Mouse (Mus musculus) hematopoietic stem cell, adult 5-6 weeks (primary cell): ENCODE results near the gene Otulin. TPM values are rescaled to one million over a fixed set of nuclear protein-coding genes. Genes with fewer than 3 reads are reported as not detected.

ENCODE experiments used
- ATAC-seq, 2 experiments: fragments of 125-278 bp in 1 of 2; replicated peaks in 1 of 2; 2 replicates each; pipeline ENCODE4 v1.8.0; 2016 to 2017; ENCODE audit warnings: inconsistent platforms in 2 of 2, mild to moderate bottlenecking in 2 of 2, moderate number of reproducible peaks in 2 of 2, low read depth in 1 of 2, moderate TSS enrichment in 1 of 2; ENCODE audit not compliant: low FRiP score in 2 of 2, poor library complexity in 2 of 2, severe bottlenecking in 2 of 2, insufficient read depth in 1 of 2, low TSS enrichment in 1 of 2
- total RNA-seq: library from RNA; stranded (forward); fragments of 172-1452, 232-1000 nt; gene quantifications from 2 replicates; pipeline ENCODE4 v1.2.3, GENCODE M21; 2017

The Otulin gene
- total RNA-seq = 35.3 and 48.0 TPM in 2 replicates

DNA sequence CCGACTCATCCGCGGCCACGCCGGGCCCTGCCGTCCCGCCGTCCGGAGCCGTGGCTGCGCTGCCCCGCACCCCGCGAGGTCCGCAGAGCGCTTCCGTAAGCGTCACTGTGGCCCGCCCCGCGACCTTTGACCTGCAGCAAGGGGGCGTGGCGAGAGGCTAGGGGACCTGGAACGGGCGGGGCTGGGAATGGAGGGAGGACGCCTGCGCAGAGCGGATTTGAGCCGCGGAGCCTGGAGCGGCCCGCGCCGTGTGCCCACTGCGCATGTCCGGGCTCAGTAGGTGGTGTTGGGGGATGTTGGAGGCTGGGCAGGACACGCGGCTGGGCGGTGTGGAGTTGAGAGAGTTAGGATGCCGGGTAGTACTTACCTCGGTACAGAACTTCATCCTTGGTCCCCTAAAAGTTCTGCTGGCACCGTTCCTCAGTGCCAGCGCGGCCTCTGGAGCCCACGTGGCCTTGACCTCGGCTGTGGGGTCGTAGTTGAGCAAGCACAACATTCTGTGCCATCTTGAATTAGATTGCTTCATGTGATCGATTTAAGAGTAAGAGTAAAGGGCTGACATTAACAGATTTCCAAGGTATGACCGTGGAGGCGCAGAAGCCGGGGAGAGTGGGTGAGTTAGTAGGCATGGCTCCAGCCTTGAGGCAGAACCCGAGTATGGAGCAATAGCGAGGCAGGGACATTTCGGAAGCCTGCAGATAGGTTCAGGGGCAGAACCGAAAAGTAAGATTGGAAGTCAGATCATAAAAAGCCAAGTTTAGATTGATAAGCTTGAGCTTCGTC lies at the start of gene Otulin:
Gene Otulin, minus strand, starts transcription at position 93 of the 783 bp plus-strand sequence.
- ATAC-seq = peak; percentile 92

DNA sequence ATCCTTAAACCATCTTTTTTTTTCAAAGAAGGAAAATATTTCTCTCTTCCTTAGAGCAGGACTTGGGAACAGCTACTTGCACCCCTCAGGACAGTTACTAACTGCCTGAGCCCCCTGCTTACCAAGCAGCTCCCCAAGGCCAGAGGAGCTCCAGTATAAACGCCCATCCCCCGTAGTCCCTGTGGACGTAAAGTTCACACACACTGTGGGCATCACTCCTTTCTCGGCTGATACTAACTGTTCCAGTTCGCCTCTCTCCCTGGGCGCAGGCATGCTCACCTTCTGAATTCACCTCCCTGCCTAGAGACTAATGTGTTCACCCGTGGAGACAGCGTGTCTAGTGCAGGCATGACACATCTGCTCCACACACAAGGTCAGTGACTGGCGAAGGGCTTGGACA lies 48.0 kb upstream of the Otulin start:
- no peak for ATAC-seq

DNA sequence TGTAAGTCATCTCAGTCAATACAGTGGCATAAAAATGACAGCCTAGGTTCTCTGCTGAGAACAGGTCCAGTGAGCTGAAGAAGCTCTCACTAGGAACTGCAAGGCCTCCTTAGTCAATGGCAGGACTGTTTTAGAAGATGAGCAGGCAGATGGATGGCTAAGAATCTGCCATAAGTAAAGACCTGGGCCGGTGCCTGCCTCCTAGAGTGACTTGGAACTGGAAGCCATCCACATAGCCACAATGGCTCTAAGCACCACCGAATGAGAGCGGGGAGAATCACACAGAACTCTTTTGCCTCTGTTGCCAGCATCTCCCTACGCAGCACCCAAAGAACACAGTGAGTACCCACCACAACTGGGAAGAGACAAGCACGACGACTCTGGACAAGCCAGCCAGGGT lies 47.3 kb upstream of the Otulin start:
- no peak for ATAC-seq

DNA sequence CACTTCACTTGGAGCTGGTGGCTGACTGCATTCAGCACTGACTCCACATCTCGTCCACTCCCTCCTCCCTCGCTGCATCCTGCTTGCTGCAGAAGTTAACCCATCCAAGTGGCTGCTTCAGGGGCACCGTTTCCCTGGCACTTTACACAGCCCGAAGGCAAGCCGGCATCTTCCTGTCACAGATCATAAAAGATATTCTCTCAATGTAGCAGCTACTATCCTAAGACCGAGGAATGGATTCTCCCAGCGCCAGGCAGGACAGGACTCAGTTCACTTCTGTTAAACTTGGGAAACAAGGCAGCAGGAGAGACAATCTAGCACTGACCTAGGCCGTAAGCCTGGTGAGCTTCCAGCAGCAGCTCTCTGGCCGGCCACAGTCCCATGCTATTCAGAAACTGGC lies 45.7 kb upstream of the Otulin start:
- ATAC-seq = no peak

DNA sequence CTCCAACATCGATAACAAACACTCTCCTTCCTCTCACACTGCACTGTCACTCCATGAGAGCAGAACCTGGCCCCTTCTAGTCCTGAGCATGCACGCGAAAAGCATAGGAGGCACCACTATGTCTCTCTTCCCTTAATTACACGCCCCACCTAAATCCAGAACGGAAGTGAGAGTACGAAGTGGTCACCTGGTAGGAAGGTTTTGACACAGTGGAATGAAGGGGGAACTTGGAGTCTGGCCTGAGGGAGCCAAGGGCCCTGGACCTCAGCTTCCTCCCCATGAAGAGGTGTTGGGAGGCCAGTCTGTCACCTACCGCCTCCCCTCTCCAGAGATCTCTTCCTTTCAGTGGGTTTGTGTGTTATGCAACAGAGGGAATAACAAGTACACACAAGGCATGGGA lies 44.6 kb upstream of the Otulin start:
- ATAC-seq = peak; percentile 14 to 41; a peak in 3 of 4 replicates

DNA sequence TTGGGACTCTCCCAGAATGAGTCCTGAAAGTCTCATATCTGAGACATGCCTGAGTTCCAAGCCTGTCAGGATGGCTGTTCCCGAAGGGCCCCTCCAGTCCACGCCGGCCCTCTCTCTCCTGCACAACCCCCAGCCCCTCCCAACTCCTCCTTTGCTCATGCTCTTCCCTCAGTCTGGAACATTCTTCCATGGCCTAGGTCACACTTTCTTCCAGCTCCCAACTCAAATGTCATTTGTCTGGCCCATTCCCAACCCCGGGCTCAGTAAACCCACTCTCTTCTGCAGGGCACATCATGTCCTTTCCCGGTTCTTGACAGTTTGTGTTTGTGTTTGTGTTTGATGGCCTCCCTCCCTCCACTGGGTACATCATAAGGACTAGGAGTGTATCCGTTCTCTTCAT lies 43.5 kb upstream of the Otulin start:
- ATAC-seq = no peak

DNA sequence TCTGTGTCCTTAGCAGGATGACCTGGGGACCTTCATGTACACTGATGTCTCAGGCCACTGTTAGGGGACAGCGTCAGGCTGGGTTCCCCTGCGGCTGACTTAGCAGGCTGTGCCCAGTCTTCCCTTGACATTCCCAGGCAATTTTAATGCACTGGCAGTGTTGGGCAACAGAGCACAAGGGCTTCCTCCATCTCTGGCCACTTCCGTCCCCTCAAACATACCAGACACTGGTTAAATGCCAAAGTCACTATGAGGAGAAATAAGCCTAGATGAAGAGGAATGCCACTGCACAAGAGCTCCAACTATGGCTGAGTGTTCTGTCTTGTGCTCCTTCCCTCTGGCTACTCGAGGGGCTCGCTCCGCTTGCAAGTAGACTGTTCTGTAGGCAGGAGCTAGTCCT lies 42.7 kb upstream of the Otulin start:
- no peak for ATAC-seq

DNA sequence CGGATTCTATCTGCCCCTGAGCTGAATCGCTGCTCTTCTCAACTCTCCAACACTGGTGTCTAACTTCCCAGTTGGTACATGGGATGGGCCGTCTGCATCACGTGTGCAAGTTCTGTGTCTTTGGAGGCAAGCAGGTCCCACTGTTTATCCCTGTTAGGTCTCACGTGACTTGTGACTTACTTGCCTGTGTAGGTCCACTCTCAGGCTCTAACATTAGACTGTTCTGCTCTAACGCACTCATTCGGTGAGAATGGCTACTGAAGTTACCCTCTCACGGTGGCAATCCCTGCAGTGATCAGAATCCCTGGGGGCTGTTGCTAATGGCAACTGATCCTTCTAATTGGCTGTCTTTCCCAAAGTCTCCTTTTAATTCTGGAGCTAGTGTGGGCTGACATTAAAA lies 41.8 kb upstream of the Otulin start:
- no peak for ATAC-seq

DNA sequence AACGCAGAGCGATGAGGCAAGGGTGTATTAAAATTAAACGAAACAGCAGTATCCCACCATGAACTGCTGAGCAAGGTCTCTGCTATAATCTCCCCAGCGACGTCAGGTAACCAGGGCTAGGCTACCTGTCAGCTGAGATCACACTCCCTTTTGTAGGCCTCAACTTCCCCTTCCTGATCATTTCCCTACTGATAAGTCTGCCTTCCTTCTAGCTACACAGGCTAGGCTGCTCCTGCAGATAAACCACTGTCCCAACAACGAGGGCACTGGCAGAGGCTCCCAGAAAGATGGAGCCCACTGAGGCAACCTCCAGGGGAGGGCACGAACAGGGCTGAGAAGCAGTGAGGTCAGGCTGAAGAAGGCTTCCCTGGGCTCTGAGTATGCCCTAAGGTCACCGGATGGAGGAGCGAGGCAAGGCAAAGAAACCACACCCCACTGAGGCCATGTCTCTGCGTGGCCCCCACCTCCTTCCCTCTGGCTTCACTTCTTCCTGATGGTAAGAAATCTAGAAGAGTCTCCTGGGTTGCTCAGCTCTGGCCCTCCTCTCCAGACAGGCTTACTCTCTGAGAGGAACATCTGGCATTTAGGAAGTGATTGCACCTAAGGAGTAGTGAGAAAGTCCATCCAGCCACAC lies 41.2 kb upstream of the Otulin start:
- ATAC-seq = peak; percentile 13 to 34; a peak in 3 of 4 replicates

DNA sequence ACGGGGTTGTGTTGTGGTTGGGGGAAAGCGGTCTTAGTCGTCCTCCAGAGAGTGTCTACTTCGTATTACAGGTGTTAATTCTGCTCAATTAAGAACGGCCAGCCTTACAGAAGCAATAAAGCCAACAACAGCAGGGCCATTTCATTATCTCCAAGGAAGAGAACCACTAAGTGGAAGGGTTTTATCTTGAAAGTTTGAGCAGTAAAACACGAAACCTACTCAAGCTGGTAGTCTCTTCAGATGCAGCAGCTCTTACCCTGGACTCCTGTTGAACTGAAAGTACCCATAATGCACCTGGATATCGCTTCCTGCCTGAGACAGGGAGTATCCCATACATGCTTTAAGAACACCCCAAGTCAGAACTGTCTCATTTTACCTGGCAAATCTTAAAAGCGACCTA lies 40.2 kb upstream of the Otulin start:
- ATAC-seq = no peak

DNA sequence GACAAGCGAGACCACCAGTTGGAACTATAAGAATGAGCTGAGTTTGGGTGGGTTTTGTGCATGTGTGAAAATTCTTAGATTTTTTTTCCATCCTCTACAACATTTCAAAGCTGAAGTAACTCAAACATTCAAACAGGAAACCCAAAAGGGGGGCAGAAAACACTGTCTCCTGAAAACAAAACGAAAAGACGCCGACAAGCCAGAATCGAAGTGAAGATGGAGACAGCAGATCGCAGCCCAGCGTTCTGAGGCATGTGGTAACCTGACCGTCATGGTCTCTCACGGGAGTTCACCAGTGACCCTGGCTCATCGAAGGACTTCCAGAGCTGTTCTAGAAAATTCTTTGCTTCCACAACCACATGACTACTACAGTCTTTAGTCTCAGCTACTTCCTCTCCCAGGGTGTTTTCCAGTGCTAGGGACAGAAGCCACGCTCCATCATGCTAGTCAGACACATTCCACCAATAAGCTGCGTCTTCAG lies 39.5 kb upstream of the Otulin start:
- peak in 1 of 2 experiments; percentile 10; a peak in 1 of 4 replicates for ATAC-seq

DNA sequence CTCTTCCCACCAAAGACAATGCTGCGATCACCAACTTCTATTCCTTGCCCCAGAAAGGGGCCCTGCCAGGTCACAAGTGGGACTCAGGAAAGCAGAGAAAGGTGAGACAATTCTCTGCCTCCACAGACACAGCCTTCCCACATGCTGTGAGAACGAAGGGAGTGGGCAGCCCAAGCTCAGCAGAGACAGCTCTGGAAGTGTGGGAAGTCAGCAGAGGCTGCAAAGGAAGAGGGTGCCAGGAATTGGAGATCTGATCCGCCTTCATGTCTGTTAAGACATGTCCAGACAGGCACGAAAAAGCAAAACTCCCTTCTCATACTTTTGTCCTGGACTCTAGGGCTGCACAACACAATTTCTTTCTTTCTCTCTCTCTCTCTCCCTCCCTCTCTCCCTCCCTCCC lies 38.8 kb upstream of the Otulin start:
- ATAC-seq = no peak

DNA sequence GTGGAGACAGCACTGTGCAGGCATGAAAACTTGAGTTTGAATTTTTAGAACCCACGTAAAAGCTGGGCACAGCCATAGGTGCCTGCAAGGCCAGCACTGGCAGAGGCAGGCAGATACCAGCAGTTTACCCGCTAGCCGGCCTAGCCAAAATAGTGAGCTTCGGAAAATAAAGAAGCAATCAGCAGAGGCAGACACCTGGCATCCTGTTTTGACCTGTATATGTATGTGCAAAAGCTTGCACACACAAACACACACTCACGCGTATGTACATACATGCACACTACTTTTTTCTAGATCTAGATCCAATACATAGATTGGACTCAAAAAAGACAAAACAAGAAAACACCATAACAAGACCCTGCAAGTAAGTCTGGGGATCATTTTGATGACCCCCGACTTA lies 38.1 kb upstream of the Otulin start:
- ATAC-seq = no peak

DNA sequence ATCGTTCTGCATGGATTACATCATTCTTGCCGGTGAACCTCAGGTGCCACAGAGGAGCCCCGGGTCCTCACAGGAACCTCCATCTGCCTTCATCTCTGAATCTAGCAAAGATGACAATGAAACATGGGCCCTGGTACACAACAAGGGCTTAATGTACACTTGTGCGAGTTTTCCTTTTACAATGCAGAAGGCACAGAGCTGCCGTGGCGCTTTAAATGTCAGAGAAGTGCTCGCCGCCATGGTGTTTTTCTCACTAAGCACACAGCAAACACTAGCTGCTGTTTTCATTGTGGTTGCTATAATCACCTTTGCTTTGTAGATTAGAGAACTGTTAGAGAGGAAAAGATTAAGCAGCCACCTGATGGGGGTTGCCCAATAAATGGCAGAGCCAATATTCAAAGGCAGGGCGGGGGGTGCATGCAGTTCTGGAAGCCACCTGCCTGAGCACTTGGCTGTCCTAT lies 37.5 kb upstream of the Otulin start:
- ATAC-seq = no peak

DNA sequence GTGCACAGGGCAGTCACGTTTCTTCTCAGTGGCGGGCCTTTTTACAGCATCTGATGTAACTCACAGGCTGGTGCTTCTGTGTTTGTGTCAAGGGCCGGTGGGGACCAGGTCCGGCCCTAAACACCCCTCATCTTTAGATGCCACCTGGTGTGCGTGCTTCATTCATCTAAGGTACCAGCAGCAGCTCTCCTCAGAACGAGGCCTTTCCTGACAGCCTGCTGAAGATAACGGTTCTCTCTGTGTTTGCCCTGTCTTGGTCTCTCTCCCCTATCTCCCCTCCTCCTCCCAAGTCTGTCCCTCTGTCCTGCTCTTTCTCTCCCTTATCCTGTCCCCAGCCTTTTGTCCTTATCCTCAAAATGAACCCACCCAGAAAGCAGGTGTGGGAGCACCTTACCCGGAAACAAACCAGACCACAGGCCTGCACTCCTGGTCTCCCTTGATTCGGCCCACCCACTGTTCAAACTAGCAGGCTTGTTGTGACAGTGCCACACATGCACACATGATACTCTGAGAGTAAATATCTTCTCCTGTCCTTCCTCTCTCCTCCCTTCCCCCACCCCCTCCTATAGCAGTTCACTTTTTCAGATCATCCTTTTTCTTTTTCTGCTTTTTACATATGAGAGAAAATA lies 36.5 kb upstream of the Otulin start:
- ATAC-seq = no peak

DNA sequence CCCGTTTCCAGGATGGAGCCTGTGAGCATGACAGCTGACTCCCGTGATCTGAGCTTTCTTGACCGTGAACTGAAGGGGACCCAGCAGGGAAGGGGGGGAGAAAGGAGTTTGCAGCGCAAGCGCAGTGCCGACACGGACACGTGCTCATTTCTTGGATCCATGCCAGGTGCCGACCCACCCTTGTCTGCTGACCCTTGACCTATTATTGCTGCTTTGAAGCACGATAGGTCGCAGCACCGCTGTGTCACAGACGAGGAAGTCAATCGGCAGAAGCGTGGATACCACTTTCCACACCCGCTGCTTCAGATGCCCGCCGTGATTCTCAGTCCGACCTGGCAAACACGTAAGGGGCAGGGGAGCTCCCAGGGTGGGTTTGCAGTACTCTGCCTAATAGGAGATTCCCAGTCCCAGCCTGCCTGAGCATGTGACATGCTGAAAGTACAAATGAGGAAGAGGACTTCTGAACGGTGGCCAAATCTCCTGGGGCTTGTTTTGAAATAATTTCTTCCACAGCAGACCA lies 35.0 kb upstream of the Otulin start:
- ATAC-seq = peak; percentile 55 to 57; a peak in 3 of 4 replicates

DNA sequence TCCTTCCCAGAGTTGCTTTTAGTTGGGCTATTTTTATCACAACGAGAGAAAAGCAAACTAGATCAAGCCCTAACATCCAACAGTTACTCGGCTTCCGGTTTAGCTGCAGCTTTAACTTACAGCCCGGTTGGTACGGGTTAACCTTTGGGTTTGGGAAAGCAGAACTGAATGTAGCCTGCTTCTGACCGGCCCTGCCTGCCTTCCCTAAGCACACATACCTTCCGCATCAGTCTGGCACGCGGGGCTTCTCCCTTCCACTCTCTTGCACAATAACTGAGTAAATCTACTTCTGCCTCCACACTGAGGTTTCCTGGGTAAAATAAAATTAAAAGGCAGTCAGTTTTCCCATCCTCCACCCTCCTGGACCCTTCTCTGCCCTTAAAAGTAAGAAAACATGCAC lies 33.6 kb upstream of the Otulin start:
- peak; percentile 70 to 76 for ATAC-seq

DNA sequence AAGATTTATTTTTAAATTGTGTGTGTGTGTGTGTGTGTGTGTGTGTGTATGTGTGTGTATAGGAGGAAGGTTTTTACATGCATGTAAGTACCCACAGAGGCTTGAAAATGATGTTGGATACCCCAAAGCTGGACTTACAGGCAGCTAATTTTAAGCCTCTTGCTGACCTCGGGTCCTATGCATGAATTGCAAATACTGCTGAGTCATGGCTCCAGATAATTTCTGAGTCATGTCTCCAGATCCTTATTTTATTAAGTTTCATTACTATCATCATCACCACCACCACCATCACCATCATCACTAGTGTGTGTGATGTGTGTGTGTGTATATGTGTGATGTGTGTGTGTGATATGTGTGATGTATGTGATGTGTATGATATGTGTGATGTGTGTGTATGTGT lies 32.2 kb upstream of the Otulin start:
- ATAC-seq = no peak
